Mouse (Mus musculus) naive thymus-derived CD4-positive, alpha-beta T cell, adult 2 months (primary cell): ENCODE measurements around the gene Atg4d.
"Not testable (repeated sequence)": the region's sequence is repeated elsewhere in the genome, so short reads cannot be mapped to it uniquely, and the experiment has no call there.

ENCODE experiments used
- DNase-seq: peaks from one replicate; pipeline ENCODE4 v3.0.0-alpha.2; 2011; ENCODE audit warnings: low read depth

The Atg4d gene

GRCm38 (mm10) chr9:21265000-21265561, at the start of gene Atg4d:
Gene Atg4d, plus strand, starts transcription at chr9:21265293.
- DNase-seq = peak; percentile 91

DNA sequence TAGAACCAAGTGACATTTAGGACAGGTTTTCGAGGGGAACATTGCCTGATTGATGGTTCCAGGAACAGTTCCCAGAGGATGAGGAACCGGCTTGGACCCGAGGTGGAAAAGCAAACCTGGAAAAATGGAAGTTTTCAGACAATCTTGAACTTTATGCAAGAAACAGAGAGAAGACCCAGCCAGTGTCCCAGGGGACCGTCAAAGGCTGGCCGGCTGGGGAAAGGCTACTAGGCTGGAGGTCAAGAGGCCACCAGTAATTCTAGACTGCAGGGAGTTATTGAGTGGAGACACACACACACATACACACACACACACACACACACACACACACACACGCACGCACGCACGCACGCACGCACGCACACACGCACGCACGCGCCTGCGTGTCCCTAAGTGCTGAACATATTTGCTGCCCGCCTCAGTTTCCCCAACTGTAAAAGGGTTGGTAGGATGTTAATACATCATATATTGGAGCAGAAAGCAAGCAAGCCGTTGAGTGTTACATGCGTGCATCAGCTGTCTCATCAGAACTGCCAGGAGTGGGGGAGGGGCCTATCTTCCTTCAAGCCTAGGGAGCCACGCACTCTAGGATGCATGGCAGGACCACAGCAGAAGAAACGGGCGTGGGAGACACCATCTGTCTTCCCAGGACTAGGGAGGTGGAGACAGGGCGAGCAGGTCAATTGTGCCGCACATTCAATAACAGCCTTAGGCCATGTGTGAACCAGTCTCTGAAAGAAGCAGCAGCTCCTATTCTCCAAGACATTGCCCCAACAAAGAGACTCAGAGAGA, 48.8 kb upstream of the Atg4d start:
- DNase-seq = no peak

DNA sequence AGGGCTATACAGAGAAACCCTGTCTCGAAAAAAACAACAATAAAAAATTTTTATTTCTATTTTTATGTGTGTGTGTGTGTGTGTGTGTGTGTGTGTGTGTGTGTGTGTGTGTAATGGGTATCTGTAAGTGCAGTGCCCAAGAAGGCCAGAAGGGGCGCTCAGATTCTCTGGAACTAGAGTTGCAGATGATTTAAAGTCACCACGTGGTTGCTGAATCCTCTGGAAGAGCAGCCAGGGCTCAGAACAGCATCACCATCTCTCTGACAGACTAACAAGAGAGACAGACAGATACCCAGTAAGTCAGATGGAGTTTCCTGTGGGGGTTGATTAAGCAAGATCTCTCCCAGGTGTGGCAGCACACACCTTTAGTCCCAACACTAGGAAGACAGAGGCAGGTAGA, 45.3 kb upstream of the Atg4d start:
- DNase-seq = peak; percentile 59

DNA sequence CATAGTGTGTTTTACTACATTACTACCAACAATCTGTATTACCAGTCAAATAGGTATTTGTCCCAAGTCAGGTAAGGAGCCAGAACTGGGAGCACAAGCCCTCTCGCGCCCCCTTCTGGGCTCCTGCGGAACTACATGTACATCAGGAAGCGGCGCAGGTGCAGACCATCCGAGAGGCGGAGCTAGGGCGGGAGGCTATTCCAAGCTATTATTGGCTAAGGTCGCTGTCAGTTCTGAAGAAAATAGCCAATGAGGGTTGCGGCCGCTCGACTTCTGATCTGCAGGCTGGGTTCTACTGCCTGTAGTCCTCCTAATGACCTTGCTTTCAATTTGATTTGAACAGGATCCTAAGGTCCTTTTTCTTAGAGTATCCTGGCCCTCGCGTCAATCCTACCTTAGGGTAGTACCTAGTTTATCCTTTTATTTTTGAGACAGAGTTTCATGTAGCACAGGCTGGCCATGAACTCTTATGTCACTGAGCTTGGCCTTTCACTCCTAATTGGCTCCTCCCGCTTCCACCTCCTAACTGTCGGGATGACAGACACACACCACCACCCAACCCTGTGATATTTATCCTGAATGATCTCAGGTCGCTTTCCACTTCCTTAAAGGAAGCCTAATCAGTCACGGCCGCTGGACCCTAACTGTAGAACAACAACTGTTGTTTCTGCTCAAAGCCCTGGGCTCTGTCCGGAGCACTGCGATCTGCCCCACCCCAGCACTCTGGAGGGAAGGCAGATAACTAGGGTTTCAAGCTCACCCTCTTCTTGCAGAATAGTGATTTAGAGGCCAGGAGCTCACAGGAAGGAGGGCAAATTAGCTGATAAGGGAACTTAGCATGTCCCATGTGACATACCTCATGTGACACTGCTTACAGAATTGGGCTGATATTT, 44.4 kb upstream of the Atg4d start:
- peak; percentile 95 for DNase-seq

DNA sequence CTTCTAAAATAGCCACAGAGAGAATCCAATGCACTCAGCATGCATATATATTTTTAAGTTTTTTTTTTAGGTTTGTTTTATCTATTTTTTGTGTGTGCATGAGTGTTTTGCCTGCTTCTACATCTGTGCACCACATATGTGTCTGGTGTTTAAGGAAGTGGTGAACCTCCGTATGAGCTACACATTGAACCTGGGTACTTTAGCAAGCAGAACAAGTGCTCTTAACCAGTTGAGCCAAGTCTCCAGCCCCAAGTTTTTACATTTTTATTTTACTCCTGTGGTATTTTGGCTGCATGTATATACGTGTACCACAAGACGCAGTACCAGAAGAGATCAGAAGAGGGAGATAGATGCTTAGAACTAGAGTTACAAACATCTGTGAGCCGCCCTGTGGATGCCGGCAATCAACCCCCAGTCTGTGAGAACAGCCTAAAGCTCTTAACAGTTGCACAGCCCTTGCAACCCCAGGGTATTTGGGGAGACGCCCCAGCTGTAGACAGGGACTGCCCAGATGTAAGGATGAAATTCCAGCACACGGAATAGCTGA, 43.6 kb upstream of the Atg4d start:
- peak; percentile 93 for DNase-seq

DNA sequence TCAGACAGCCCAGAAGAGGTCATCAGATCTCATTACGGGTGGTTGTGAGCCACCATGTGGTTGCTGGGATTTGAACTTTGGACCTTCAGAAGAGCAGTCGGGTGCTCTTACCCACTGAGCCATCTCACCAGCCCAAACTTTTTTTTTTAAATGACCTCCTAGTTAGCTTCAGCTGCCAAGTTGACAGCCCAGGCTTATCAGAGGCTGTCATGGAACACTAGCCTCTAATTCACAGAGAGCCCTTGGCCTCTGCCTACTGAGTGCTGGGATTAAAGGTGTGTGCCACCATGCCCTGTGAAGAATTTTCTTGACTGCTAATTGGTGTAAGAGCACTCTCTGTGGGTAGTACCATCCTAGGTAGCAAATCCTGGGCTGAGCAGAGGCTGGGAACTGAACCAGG, 41.6 kb upstream of the Atg4d start:
- DNase-seq = not testable (repeated sequence)

GRCm38 (mm10) chr9:21223906-21224305, 41.2 kb upstream of the Atg4d start:
- no peak for DNase-seq

- peak; percentile 52 for DNase-seq
Measured at GRCm38 (mm10) chr9:21224576-21225414, 40.3 kb upstream of the Atg4d start.

DNA sequence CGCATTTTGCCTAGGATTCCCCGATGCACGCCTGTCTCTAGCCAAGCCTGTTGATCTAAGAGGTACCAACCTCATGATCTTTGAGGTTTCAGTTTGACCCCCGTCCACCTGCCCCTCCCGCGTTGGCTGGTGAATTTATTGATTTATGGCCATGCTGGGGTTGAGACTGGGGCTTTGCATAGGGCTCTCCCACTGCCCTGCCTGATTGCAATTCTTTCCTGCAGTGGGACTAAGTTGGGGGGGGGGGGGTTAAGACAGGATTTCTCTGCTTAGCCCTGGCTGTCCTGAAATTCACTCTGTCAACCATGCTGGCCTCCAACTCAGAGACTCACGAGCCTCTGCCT, 39.7 kb upstream of the Atg4d start:
- no peak for DNase-seq

- DNase-seq = no peak
Measured at GRCm38 (mm10) chr9:21227342-21227741, 37.8 kb upstream of the Atg4d start.

- no peak for DNase-seq
Measured at GRCm38 (mm10) chr9:21231551-21231950, 33.5 kb upstream of the Atg4d start.

GRCm38 (mm10) chr9:21232867-21233266, 32.2 kb upstream of the Atg4d start:
- no peak for DNase-seq

DNA sequence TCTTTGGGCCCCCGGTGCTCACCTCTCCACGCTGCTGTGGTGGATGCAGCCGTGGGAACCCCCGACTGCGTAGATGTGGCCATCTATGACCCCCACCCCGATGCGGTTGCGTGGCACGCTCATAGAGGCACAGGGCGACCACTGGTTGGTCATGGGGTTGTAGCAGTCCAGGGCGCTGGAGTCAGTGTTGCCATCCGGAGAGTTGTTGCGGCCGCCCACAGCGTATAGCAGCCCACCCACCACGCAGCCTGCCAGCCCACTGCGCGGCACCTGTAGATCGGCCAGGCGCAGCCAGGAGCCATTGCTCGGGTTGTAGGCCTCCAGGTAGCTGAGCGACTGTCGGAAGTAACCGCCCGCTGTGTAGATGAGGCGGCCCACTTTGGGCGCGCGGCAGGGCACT, 31.7 kb upstream of the Atg4d start:
- no peak for DNase-seq

GRCm38 (mm10) chr9:21233805-21234204, 31.3 kb upstream of the Atg4d start:
- DNase-seq = no peak

- peak; percentile 71 for DNase-seq
Measured at GRCm38 (mm10) chr9:21235341-21235740, 29.8 kb upstream of the Atg4d start.

DNA sequence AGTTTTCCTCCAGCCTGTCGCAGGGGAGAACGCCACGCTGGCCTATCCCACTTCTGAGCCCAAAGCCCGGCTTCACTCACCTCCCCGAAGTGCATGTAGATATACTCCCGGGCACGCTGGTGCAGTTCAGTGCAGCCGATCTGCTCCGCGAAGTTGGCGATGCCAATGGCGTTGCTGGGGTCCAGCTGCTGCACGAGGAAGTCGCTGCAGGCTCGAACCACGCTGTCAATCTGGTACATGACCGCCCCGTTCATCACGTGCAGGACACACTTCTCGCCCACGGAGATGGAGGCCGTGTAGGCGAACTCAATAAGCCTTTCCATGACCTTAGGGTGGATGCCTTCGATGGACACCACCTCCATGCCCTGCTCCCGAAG, 28.1 kb upstream of the Atg4d start:
- no peak for DNase-seq

DNA sequence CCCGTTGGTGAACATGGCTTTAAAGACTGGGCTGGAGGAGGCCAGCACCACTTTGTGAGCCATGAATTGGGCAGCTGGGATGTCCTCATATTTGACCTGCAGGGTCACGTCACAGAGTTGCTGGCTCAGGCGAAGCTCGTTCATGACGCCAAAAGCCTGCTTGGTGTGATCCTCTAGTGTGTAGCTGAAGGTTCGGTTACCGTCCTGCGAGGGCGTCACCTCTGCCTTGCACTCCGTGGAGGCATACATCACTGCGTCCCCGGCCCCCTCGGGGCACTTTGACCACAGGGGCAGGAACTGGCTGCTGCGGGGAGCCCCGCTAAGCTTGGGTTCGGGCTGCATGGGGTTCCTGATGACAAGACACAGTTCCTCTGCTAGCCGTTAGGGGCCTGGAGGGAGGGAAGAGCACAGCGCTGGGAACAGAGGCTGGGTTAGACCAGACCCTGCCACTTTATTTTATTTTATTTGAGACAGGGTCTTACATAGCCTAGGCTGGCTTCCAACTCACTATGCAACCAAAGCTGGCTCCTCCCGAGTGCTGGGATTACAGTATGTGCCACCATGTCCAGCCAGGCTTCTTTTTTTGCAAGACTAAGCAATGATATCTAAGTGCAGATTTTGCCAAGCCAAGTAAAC, 27.6 kb upstream of the Atg4d start:
- peak; percentile 59 for DNase-seq

GRCm38 (mm10) chr9:21238004-21238732, 26.9 kb upstream of the Atg4d start:
- peak; percentile 40 for DNase-seq

DNA sequence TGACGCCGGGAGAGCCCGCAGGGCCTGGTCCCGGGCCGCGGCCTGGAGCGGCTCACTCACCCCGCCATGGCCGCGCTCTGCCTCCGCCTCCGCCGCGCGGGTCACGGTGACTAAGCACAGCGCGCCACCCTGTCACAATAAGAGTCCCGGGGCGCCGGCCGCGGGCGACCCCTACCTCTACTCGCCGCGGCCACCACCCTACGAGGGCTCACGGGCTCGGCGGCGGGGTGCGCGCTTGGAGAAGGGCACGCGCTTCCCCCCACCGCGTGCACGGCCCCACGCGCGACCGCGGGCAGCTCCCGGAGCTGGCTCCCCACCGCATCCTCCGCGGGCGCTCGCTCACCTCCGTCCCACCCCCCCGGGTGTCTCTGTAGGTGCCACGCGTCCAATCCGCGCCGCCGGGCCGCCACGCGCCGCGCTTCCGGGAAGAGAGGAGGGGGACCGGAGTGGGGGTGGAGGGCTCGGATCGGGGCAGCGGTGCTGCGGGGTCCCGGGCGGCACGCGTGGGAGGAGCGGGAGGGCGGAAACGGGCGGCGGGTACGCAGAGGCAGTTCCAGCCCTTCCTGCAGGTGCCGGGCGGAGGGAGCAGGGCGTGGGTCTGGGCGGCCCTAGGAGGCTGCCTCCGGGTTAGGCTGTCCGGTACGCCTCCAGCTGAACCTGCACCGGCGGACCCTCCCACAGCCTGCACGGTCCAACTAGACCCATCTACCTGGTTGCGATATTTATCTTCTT, 26.2 kb upstream of the Atg4d start, which contains the start of gene Keap1:
Gene Keap1 (minus strand): TSS at position 629 of the 732 bp plus-strand sequence.
- peak; percentile 85 for DNase-seq

- DNase-seq = no peak
Measured at GRCm38 (mm10) chr9:21239465-21239848, 25.6 kb upstream of the Atg4d start.
